Mouse (Mus musculus) spleen, adult 2 months (tissue): ENCODE results near the gene Rpl36.
"Not testable (repeated sequence)": the region's sequence is repeated elsewhere in the genome, so short reads cannot be mapped to it uniquely, and the experiment has no call there.

ENCODE experiments used
- CTCF ChIP-seq: fragments of 200-500 bp; IDR thresholded peaks from 2 replicates; pipeline ENCODE4 v1.5.1; 2011; ENCODE audit warnings: mild to moderate bottlenecking, inconsistent platforms; ENCODE audit not compliant: insufficient read depth, insufficient read length, insufficient replicate concordance; ENCODE audit errors: extremely low read depth
- POLR2A ChIP-seq: fragments of 200-500 bp; IDR thresholded peaks from 2 replicates; pipeline ENCODE4 v1.6.1; 2011; ENCODE audit warnings: low read depth, low read length, inconsistent platforms

DNA sequence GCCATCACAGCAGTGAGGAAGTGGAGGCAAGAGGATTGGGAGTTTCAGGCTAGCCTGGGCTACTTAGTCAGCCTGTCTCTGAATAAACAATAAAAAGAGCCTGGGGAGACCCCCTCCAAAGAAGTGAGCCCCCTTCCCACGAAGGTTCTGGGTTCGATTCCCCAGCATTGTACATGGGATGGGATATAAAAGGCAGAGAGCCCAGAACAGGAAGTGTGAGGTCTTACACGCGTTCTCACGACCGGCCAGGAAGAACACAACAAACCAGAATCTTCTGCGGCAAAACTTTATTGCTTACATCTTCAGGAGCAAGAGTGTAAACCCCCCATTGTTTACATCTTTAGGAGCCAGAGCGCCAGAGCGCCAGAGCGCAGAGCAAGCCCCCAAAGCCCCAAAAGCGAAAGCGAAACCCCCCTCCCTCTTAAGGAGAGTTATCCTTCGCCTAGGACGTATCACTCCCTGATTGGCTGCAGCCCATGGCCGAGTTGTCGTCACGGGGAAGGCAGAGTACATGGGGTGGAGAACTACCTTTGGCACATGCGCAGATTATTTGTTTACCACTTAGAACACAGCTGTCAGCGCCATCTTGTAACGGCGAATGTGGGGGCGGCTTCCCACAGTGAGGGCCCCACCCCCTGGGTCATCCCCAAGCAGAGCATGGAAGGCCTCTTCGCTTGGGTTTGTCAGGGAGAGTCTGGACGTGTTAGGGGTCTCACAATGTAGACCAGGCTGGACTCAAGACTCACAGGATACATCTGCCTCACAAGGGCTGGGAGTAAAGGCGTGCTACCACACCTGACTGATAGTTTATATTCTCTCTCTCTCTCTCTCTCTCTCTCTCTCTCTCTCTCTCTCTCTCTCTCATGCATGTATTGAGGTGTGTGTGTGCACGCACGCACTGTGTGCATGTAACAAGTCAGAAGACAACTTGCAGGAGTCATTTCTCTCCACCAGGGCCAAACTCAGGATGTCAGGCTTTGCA, 16.9 kb downstream of the Rpl36 start:
- TF ChIP-seq CTCF, POLR2A: not testable (repeated sequence)
